Comparison of ENCODE assay signal across 18 mouse cellular contexts in genomic region chr14:98749086-98750027, GRCm38 (mm10).
"Had no signal": no experiment of that assay in that cellular context is flagged by ENCODE, and none has a peak within 500 bp of the region (broad histone marks: within the 10 kb centered on the region; RNA-seq: fewer than 3 reads in every experiment).

No protein-coding gene starts in this region.

- H3K27me3 ChIP-seq: intestine, embryonic 15.5 days; limb, embryonic 12.5 days; lung, embryonic 15.5 days; neural tube, embryonic 15.5 days; stomach, embryonic 15.5 days had no signal

- H3K4me1 ChIP-seq: intestine, embryonic 15.5 days; limb, embryonic 12.5 days; lung, embryonic 15.5 days; midbrain, embryonic 10.5 days; neural tube, embryonic 15.5 days; stomach, embryonic 15.5 days had no signal

- H3K4me3 ChIP-seq: intestine, embryonic 15.5 days; layer of hippocampus, adult 2 months; limb, embryonic 12.5 days; lung, embryonic 15.5 days; midbrain, embryonic 10.5 days; myocyte; neural tube, embryonic 15.5 days; stomach, embryonic 15.5 days had no signal

- H3K9me3 ChIP-seq: intestine, embryonic 15.5 days; lung, embryonic 15.5 days; midbrain, embryonic 10.5 days; neural tube, embryonic 15.5 days; stomach, embryonic 15.5 days had no signal

- H3K36me3 ChIP-seq: intestine, embryonic 15.5 days; limb, embryonic 12.5 days; lung, embryonic 15.5 days; midbrain, embryonic 10.5 days; neural tube, embryonic 15.5 days; stomach, embryonic 15.5 days had no signal

- ATAC-seq: intestine, embryonic 15.5 days had no signal

- H3K27ac ChIP-seq: intestine, embryonic 15.5 days; layer of hippocampus, adult 2 months; limb, embryonic 12.5 days; lung, embryonic 15.5 days; macrophage; midbrain, embryonic 10.5 days; neural tube, embryonic 15.5 days; stomach, embryonic 15.5 days had no signal

- H3K4me2 ChIP-seq: intestine, embryonic 15.5 days; limb, embryonic 12.5 days; lung, embryonic 15.5 days; neural tube, embryonic 15.5 days; stomach, embryonic 15.5 days had no signal

- DNase-seq: kidney, adult 18-20 months; kidney, postnatal 10 days; kidney, postnatal 4 days; lung, postnatal 14 days; midbrain, embryonic 14.5 days; right cerebral cortex, adult 18-20 months; right cerebral cortex, postnatal 4 days; spleen, adult 18-20 months; thymus, postnatal 4 days had no signal

- H3K9ac ChIP-seq: intestine, embryonic 15.5 days; limb, embryonic 12.5 days; lung, embryonic 15.5 days; neural tube, embryonic 15.5 days; stomach, embryonic 15.5 days had no signal
